Mouse (Mus musculus) kidney, postnatal 25 days (tissue): ENCODE measurements around the gene Mtrf1.
"Not testable (repeated sequence)": the region's sequence is repeated elsewhere in the genome, so short reads cannot be mapped to it uniquely, and the experiment has no call there.

Source experiments
- DNase-seq, 2 experiments: peaks; one replicate each; pipeline ENCODE4 v3.0.0; 2021; ENCODE audit warnings: mixed read lengths in 2 of 2

Gene Mtrf1

DNA sequence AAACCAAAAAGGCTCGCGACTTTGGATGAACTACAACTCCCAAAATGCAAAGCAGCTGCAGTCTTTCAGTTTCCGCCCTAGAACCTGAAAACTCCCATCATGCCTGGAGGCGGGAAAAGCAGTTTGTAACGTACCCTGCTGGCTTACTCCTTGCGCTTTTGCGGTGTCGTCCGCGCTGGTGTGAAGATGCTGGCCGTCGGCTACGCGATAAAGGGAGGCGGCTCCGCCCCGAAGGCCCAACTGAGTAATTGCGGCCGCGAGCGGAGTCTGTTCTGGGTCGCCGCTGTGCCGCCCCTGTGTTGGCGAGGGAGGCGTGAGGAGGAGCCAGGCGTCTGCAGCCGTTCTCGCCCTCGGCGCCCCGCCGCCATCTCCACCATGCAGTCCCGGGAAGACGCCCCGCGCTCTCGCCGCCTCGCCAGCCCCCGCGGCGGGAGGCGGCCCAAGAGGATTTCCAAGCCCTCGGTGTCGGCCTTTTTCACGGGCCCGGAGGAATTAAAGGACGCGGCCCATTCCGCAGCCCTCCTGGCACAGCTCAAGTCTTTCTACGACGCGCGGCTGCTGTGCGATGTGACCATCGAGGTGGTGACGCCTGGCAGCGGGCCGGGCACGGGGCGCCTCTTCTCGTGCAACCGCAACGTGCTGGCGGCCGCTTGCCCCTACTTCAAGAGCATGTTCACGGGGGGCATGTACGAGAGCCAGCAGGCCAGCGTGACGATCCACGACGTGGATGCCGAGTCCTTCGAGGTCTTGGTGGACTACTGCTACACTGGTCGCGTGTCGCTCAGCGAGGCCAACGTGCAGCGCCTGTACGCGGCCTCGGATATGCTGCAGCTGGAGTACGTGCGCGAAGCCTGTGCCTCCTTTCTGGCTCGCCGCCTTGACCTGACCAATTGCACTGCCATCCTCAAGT lies 54.4 kb downstream of the Mtrf1 start, which contains the start of gene Kbtbd6:
TSS of gene Kbtbd6 (plus strand) at position 155 of the 910 bp plus-strand sequence.
- DNase-seq, result peak; percentile 85 to 86

DNA sequence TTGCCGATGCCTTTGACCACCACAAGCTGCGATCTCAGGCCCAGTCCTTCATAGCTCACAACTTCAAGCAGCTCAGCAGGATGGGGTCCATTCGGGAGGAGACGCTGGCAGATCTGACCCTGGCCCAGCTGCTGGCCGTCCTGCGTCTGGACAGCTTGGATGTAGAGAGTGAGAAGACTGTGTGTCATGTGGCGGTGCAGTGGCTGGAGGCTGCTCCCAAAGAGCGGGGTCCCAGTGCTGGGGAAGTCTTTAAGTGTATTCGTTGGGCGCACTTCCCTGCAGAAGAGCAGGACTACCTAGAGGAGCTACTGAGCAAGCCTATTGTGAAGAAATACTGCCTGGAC lies 55.0 kb downstream of the Mtrf1 start:
- DNase-seq, result not testable (repeated sequence)

DNA sequence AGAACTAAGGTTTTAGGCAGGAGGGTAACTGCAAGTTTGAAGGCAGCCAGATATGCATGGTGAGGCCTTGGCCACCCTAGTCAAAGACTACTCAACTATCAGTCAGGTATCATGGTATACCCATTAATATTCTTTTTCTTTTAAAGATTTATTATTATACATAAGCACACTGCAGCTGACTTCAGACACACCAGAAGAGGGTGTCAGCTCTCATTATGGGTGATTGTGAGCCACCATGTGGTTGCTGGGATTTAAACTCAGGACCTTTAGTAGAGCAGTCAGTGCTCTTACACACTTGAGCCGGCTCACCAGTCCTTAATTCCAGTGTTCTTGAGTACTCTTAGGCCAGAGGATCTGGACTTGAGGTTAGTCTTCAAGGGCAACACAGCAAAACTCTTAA lies 62.8 kb downstream of the Mtrf1 start:
- no peak for DNase-seq

DNA sequence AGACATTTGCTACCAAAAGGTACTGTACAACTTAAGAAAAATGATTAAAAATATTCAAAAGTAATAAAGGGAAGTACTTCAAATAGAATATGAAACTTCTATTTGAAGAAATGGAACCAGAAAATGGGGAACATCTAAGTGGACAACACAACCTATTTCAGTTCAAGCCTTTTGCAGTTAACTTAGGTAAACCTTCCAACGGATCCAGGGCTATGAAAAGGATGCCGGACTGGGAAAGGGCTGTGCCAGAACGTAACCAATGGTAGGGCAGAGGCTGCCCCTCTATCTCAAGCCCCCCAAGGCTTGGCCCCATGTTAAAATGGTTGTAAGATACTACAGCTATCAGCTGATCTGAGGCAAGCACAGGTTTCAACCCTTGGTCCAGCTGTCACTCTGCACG lies 63.4 kb downstream of the Mtrf1 start:
- DNase-seq, result no peak

DNA sequence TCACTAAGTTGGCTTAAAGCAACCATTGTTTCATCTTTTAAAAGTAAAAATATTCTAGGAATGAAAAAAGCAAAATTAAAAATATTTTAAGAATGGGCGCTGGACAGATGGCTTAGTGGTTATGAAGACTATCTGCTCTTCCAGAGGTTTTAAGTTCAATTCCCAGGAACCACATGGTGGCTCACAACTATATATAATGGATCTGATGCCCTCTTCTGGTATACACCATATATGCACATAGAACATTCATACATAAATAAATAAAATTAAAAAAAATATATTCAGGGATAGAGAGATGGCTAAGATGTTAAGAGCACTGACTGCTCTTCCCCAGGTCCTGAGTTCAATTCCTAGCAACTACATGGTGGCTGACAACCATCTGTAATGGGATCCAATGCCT lies 68.1 kb downstream of the Mtrf1 start:
- DNase-seq, result no peak

DNA sequence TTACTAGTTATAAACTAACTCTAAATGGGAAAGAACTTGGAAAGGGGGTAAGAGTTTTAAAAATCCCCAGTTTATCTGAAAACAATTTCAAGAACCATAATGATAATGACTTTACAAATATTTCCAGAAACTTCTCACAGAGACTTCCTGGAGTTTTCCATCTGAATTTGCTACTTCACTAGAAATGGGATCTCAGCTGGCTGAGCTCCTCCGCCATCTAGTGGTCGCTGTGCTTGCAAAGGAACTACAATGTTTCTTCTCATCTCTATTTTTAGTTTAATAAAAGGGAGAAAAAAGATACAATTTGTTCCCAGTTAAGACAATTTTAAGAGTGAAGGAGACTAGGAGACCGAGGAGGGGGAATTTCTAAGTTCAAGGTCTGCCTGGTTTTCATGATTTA lies 70.0 kb downstream of the Mtrf1 start:
- DNase-seq, result peak; percentile 77 to 86
